ENCODE assay signal across 10 mouse cellular contexts in genomic region chr7:132722401-132723370, GRCm38 (mm10).
DNase-seq lines count a peak whose midpoint lies in the region; ATAC-seq and TF ChIP-seq lines count a peak whose summit lies in the region.
"Had no signal": no experiment of that assay in that cellular context is flagged by ENCODE, and none has a peak within 500 bp of the region (broad histone marks: within the 10 kb centered on the region; RNA-seq: fewer than 3 reads in every experiment).

No protein-coding gene starts in this region.

- peaks cover 5% of the 10 kb centered on the region; the same call in 1 of the 2 replicates for H3K27me3 ChIP-seq in forebrain, embryonic 10.5 days (ENCODE audit: poor library complexity, severe bottlenecking)
- H3K27me3 ChIP-seq in forebrain, embryonic 16.5 days (replicated peaks; ENCODE audit: control insufficient read depth, insufficient read depth, low read length) = no peaks in the 10 kb centered on the region
- no peaks in the 10 kb centered on the region for H3K27me3 ChIP-seq in spleen, adult 2 months (ENCODE audit: control insufficient read depth, insufficient read depth, low read length)
- H3K27me3 ChIP-seq in liver, embryonic 15.5 days = no peaks in the 10 kb centered on the region
- H3K27me3 ChIP-seq: megakaryocyte, embryonic 14.5 days; neural tube, embryonic 15.5 days had no signal

- TF ChIP-seq POLR2A in spleen, adult 2 months (IDR thresholded peaks at IDR 0.05; ENCODE audit: low read depth, low read length) = no peak

- no peak for DNase-seq in forebrain, embryonic 10.5 days (ENCODE audit: extremely low spot score, low spot score)
- DNase-seq in spleen, adult 2 months (ENCODE audit: low read depth in 1 of 2, low spot score in 2 of 2) = no peak
- DNase-seq in spleen, adult 18-20 months = no peak
- no peak for DNase-seq in urinary bladder, postnatal 10 days (ENCODE audit: low spot score)
- DNase-seq in urinary bladder, adult 18-20 months (ENCODE audit: low spot score in 2 of 2) = no peak
- no peak for DNase-seq in layer of hippocampus, postnatal 10 days (ENCODE audit: low spot score in 2 of 2)

- no peak for TF ChIP-seq CTCF in spleen, adult 2 months (IDR thresholded peaks at IDR 0.05; ENCODE audit: extremely low read depth, insufficient read depth, insufficient read length, insufficient replicate concordance)

- peaks cover 76% of the 10 kb centered on the region for H3K4me1 ChIP-seq in forebrain, embryonic 10.5 days
- peaks cover 36% of the 10 kb centered on the region for H3K4me1 ChIP-seq in forebrain, embryonic 16.5 days (replicated peaks; ENCODE audit: control insufficient read depth, insufficient read depth, low read length)
- peaks cover 48% of the 10 kb centered on the region for H3K4me1 ChIP-seq in spleen, adult 2 months (ENCODE audit: control insufficient read depth, insufficient read depth, insufficient read length)
- peaks cover 76% of the 10 kb centered on the region for H3K4me1 ChIP-seq in liver, embryonic 15.5 days (replicated peaks)

- no peak overlapping the region for H3K4me2 ChIP-seq in forebrain, embryonic 16.5 days (ENCODE audit: low read length)
- no peak overlapping the region for H3K4me2 ChIP-seq in liver, embryonic 15.5 days
- H3K4me2 ChIP-seq: neural tube, embryonic 15.5 days had no signal

- 92% methylated on average over 12 of the region's 12 CpGs for WGBS in forebrain, embryonic 10.5 days
- WGBS in forebrain, embryonic 16.5 days = 82% methylated on average over 12 of the region's 12 CpGs
- 77% methylated on average over 12 of the region's 12 CpGs for WGBS in spleen, adult 2 months
- 90% methylated on average over 12 of the region's 12 CpGs for WGBS in liver, embryonic 15.5 days (ENCODE audit: insufficient replicate concordance)

- peaks cover 30% of the 10 kb centered on the region for H3K36me3 ChIP-seq in forebrain, embryonic 10.5 days (replicated peaks)
- H3K36me3 ChIP-seq in forebrain, embryonic 16.5 days (ENCODE audit: control insufficient read depth, insufficient read depth) = no peaks in the 10 kb centered on the region
- H3K36me3 ChIP-seq in spleen, adult 2 months (ENCODE audit: control insufficient read depth, insufficient read depth, low read length) = no peaks in the 10 kb centered on the region
- H3K36me3 ChIP-seq in liver, embryonic 15.5 days (replicated peaks) = peaks cover 65% of the 10 kb centered on the region
- H3K36me3 ChIP-seq: neural tube, embryonic 15.5 days had no signal

- no peak for ATAC-seq in forebrain, embryonic 16.5 days
- ATAC-seq in liver, embryonic 15.5 days (ENCODE audit: insufficient read depth) = no peak

- no peak overlapping the region for H3K9ac ChIP-seq in forebrain, embryonic 16.5 days (replicated peaks; ENCODE audit: low read depth, low read length)
- H3K9ac ChIP-seq in liver, embryonic 15.5 days = peak overlapping the region; percentile 19; the same call in 1 of the 2 replicates
- H3K9ac ChIP-seq: neural tube, embryonic 15.5 days had no signal

- H3K4me3 ChIP-seq in forebrain, embryonic 10.5 days = no peak overlapping the region
- no peak overlapping the region for H3K4me3 ChIP-seq in forebrain, embryonic 16.5 days (replicated peaks; ENCODE audit: low read length)
- H3K4me3 ChIP-seq in spleen, adult 2 months (ENCODE audit: extremely low read depth, insufficient read depth, insufficient read length) = no peak overlapping the region
- no peak overlapping the region for H3K4me3 ChIP-seq in liver, embryonic 15.5 days (replicated peaks)
- H3K4me3 ChIP-seq: megakaryocyte, embryonic 14.5 days; neural tube, embryonic 15.5 days had no signal

- H3K9me3 ChIP-seq in forebrain, embryonic 10.5 days = no peaks in the 10 kb centered on the region
- no peaks in the 10 kb centered on the region for H3K9me3 ChIP-seq in forebrain, embryonic 16.5 days (ENCODE audit: control insufficient read depth, low read length)
- H3K9me3 ChIP-seq in liver, embryonic 15.5 days (replicated peaks) = no peaks in the 10 kb centered on the region
- H3K9me3 ChIP-seq: megakaryocyte, embryonic 14.5 days; neural tube, embryonic 15.5 days had no signal

- peak overlapping the region; percentile 65 for H3K27ac ChIP-seq in forebrain, embryonic 10.5 days
- H3K27ac ChIP-seq in forebrain, embryonic 16.5 days (ENCODE audit: low read length) = no peak overlapping the region; the same call in 1 of the 2 replicates
- H3K27ac ChIP-seq in spleen, adult 2 months (ENCODE audit: insufficient read depth, low read length) = peak overlapping the region; percentile 28; the same call in 1 of the 2 replicates
- H3K27ac ChIP-seq in liver, embryonic 15.5 days (replicated peaks) = peak overlapping the region; percentile 68
- H3K27ac ChIP-seq: neural tube, embryonic 15.5 days had no signal
